Mouse (Mus musculus): ENCODE results near the gene Galnt2. TPM values are rescaled to one million over a fixed set of nuclear protein-coding genes. Genes with fewer than 3 reads are reported as not detected.
A peak's percentile ranks its signal among the peaks of the same experiment; 100 is the strongest.

Galnt2 gene
- polyA plus RNA-seq, 1 experiment from 2014 or later: 66.2 TPM

- H3K4me1 ChIP-seq: peaks cover 15% of the 10 kb centered on the region; the same call in 1 of the 2 replicates
- no peaks in the 10 kb centered on the region for H3K27me3 ChIP-seq
- no peak overlapping the region for H3K27ac ChIP-seq
- no peak overlapping the region for H3K4me3 ChIP-seq
- WGBS: 87% methylated on average over 4 of the region's 4 CpGs
- no peaks in the 10 kb centered on the region for H3K9me3 ChIP-seq
- no peak for ATAC-seq (ENCODE audit: insufficient number of reproducible peaks, insufficient read depth, low FRiP score, low TSS enrichment)
- no peak overlapping the region for H3K4me2 ChIP-seq (replicated peaks)
- 0 out of 2 replicates have a peak, but pooled peaks cover 12% of the 10 kb centered on the region for H3K36me3 ChIP-seq
- no peak overlapping the region for H3K9ac ChIP-seq
Measured at GRCm38 (mm10) chr8:124301512-124301911, 70.3 kb downstream of the Galnt2 start.

DNA sequence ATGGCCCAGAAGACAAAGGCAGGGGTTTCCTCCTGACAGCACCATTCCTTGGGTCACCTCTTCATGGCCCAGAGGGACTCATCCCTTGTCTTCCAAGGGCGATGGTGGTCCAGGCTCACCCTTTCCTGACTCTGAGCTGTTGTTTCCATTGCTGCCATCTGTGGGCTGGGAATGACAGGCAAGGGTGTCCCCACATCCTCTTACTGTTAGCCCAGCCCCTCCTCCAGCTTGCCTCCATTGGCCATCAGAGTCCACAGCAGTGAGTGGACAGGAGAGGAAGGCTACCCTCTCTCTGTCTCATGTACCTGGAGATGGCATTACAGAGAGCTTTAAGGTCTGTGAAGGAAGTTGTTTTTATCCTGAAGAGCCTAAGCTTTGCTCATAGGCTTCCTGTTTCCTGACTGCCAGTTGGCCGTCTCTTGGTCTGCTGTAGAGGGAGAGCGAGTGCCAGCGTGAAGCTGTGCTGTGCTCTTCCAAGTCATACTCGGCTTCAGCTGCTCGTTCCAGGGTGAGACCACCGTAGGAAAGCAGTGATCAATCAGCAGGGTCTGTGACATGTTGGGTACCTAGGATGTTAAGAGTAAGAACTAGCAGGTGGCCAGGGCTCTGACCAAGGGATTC, 70.9 kb downstream of the Galnt2 start:
- no peaks in the 10 kb centered on the region for H3K27me3 ChIP-seq
- no peak overlapping the region for H3K9ac ChIP-seq
- H3K36me3 ChIP-seq: 0 out of 2 replicates have a peak, but pooled peaks cover 12% of the 10 kb centered on the region
- no peak overlapping the region for H3K4me2 ChIP-seq (replicated peaks)
- H3K9me3 ChIP-seq: no peaks in the 10 kb centered on the region
- no peak for ATAC-seq (ENCODE audit: insufficient number of reproducible peaks, insufficient read depth, low FRiP score, low TSS enrichment)
- H3K4me3 ChIP-seq: no peak overlapping the region
- H3K4me1 ChIP-seq: peaks cover 20% of the 10 kb centered on the region; the same call in 1 of the 2 replicates
- H3K27ac ChIP-seq: no peak overlapping the region
- 89% methylated on average over 7 of the region's 7 CpGs for WGBS

DNA sequence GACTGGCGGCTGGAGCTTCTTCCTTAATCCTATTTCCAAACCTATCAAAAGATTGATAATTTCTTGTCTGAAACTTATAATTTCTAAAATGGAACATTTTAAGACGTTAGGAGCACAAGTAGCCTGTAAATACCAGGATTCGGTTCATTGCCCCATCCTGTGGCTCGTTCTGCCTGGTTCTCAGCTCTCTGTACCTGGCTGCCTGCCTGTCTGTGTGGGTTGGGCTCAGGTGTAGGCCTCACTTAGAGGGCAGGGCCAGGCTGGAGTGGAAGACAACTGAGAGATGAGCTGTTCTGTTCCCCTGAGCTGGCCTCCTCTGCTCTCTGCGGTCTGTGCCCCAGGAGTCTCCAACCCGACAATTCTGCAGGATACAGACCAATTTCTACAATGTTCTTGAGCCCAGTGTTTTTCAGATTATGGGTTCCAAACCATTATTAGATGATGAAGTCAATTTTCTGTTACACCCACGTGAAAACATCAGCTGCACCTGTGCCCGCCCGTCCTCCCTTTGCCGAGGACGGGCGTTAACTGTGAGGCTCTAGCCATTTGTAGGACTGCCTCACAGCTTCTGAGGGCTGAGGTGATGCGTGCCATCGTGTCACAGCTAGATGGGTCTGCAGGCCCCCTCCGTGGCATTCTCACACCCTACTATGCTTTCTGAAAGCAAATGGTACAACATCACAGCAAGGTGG, 72.2 kb downstream of the Galnt2 start:
- Histone ChIP-seq H3K36me3 (0 out of 2 replicates have a peak, but pooled peaks cover 9% of the 10 kb centered on the region), H3K9ac (no peak overlapping the region), H3K27me3 (no peaks in the 10 kb centered on the region), H3K4me3 (no peak overlapping the region), H3K9me3 (no peaks in the 10 kb centered on the region), H3K4me2 (replicated peaks) (no peak overlapping the region), H3K4me1 (peaks cover 23% of the 10 kb centered on the region; the same call in 1 of the 2 replicates), H3K27ac (no peak overlapping the region)
- 88% methylated on average over 15 of the region's 15 CpGs for WGBS
- no peak for ATAC-seq (ENCODE audit: insufficient number of reproducible peaks, insufficient read depth, low FRiP score, low TSS enrichment)

GRCm38 (mm10) chr8:124304141-124304540, 73.0 kb downstream of the Galnt2 start:
- H3K36me3 ChIP-seq: peaks cover 12% of the 10 kb centered on the region; the same call in 1 of the 2 replicates
- H3K27me3 ChIP-seq: no peaks in the 10 kb centered on the region
- no peaks in the 10 kb centered on the region for H3K9me3 ChIP-seq
- no peak overlapping the region for H3K27ac ChIP-seq
- H3K4me1 ChIP-seq: peaks cover 23% of the 10 kb centered on the region; the same call in 1 of the 2 replicates
- ATAC-seq (ENCODE audit: insufficient number of reproducible peaks, insufficient read depth, low FRiP score, low TSS enrichment): no peak
- no peak overlapping the region for H3K9ac ChIP-seq
- no peak overlapping the region for H3K4me3 ChIP-seq
- no peak overlapping the region for H3K4me2 ChIP-seq (replicated peaks)
- WGBS: 82% methylated on average over 4 of the region's 4 CpGs

DNA sequence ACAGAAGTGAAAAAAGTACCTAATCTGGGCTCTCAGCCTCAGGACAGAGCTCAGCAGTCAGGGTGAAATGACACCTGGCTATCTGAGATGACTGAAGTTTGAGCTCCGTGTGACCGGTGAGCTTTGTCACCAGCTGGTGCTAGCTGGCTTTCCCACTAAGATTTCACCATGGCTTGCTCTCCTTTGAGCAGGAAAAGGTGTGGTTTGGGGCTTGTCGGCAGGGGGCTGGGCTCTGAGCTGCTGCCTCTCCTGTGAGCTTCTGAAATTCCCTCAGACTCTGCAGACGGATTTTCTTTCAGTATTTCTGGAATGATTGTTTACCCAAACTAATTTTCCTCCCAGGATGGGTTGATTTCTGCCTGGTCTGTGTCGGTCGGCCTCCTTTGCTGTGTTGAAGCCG, 75.4 kb downstream of the Galnt2 start:
- Histone ChIP-seq H3K27me3 (no peaks in the 10 kb centered on the region), H3K36me3 (peaks cover 12% of the 10 kb centered on the region), H3K4me1 (peaks cover 23% of the 10 kb centered on the region; the same call in 1 of the 2 replicates), H3K9me3 (no peaks in the 10 kb centered on the region), H3K4me3 (no peak overlapping the region), H3K4me2 (replicated peaks) (no peak overlapping the region), H3K27ac (peak overlapping the region; percentile 80), H3K9ac (no peak overlapping the region)
- no peak for ATAC-seq (ENCODE audit: insufficient number of reproducible peaks, insufficient read depth, low FRiP score, low TSS enrichment)
- 37% methylated on average over 7 of the region's 7 CpGs for WGBS

DNA sequence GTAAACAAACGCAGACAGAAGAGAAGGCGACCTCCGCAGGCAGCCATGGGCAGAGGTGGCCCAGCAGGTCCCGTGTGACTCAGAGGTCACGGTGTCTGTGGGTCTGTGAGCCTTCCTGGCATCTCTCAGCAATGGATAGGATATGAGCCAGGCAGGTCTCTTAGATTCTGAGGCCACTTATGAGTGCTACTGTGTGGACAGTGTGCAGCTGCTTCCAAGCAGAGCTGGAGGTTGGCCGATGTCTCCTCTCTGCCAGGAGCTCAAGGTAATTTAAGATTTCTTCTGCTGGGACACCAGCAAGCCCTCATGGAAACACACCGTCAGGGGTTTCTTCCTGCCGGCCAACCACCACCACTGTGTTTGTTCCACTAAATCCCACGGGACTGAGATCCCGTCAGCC, 76.5 kb downstream of the Galnt2 start:
- Histone ChIP-seq H3K36me3 (peaks cover 16% of the 10 kb centered on the region), H3K27me3 (no peaks in the 10 kb centered on the region), H3K9ac (no peak overlapping the region), H3K4me2 (replicated peaks) (no peak overlapping the region), H3K27ac (no peak overlapping the region), H3K4me1 (peaks cover 23% of the 10 kb centered on the region; the same call in 1 of the 2 replicates), H3K4me3 (no peak overlapping the region), H3K9me3 (no peaks in the 10 kb centered on the region)
- 85% methylated on average over 10 of the region's 10 CpGs for WGBS
- ATAC-seq (ENCODE audit: insufficient number of reproducible peaks, insufficient read depth, low FRiP score, low TSS enrichment): no peak

DNA sequence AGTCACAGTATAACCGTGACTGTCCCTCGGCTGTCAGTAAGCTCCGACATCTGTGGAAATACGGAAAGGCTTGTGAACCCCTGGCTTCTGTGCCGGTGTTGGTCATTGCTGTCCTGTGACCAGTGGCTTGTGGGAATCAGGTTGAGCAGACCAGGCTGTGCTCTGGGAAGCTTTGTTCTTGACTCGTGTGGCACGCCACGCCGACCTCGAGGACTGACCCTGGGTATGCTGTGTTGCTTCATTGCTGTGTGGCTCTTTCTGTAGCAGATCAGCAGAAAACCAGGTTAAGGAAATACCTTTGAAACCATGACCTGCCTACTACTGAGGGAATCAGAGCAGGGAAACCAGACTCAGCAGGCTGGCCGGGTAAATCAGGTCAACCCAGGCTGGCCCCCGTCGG, 79.3 kb downstream of the Galnt2 start:
- peaks cover 9% of the 10 kb centered on the region for H3K36me3 ChIP-seq
- WGBS: 78% methylated on average over 13 of the region's 13 CpGs

DNA sequence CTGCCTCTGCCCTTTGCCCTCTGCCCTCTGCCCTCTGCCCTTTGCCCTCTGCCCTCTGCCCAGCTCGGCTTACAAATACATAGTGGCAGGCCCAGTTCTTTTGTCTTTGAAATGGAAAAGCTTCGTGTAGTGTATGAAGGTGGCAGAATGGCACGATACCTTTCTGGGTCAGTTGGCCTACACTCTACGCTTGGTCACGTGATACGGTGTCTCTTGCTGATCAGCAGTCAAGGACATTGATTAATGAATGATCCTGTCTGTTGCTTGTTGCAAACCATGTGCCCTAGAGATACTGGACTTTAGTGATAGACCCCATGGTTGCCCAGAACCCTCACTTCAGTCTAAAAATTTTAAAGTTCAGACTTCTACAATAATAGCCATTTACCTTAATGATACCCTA, 79.9 kb downstream of the Galnt2 start:
- H3K27ac ChIP-seq: no peak overlapping the region
- H3K4me2 ChIP-seq (replicated peaks): no peak overlapping the region
- H3K9ac ChIP-seq: no peak overlapping the region
- no peak for ATAC-seq (ENCODE audit: insufficient number of reproducible peaks, insufficient read depth, low FRiP score, low TSS enrichment)
- H3K9me3 ChIP-seq: no peaks in the 10 kb centered on the region
- H3K36me3 ChIP-seq: peaks cover 7% of the 10 kb centered on the region
- no peaks in the 10 kb centered on the region for H3K27me3 ChIP-seq
- no peak overlapping the region for H3K4me3 ChIP-seq
- 82% methylated on average over 6 of the region's 6 CpGs for WGBS
- H3K4me1 ChIP-seq: peaks cover 27% of the 10 kb centered on the region; the same call in 1 of the 2 replicates

More for the DNA sequence above, 79.3 kb downstream of the Galnt2 start:
- peaks cover 32% of the 10 kb centered on the region; the same call in 1 of the 2 replicates for H3K4me1 ChIP-seq
- no peaks in the 10 kb centered on the region for H3K9me3 ChIP-seq
- no peak overlapping the region for H3K4me3 ChIP-seq
- H3K9ac ChIP-seq: no peak overlapping the region
- ATAC-seq (ENCODE audit: insufficient number of reproducible peaks, insufficient read depth, low FRiP score, low TSS enrichment): no peak
- H3K27me3 ChIP-seq: no peaks in the 10 kb centered on the region
- no peak overlapping the region for H3K27ac ChIP-seq
- no peak overlapping the region for H3K4me2 ChIP-seq (replicated peaks)

GRCm38 (mm10) chr8:124311723-124312122, 80.5 kb downstream of the Galnt2 start:
- Histone ChIP-seq H3K27ac (no peak overlapping the region), H3K36me3 (peaks cover 7% of the 10 kb centered on the region), H3K9ac (no peak overlapping the region), H3K4me2 (replicated peaks) (no peak overlapping the region), H3K9me3 (no peaks in the 10 kb centered on the region), H3K27me3 (no peaks in the 10 kb centered on the region), H3K4me3 (no peak overlapping the region), H3K4me1 (peaks cover 26% of the 10 kb centered on the region)
- ATAC-seq (ENCODE audit: insufficient number of reproducible peaks, insufficient read depth, low FRiP score, low TSS enrichment): no peak
- 92% methylated on average over 17 of the region's 17 CpGs for WGBS

DNA sequence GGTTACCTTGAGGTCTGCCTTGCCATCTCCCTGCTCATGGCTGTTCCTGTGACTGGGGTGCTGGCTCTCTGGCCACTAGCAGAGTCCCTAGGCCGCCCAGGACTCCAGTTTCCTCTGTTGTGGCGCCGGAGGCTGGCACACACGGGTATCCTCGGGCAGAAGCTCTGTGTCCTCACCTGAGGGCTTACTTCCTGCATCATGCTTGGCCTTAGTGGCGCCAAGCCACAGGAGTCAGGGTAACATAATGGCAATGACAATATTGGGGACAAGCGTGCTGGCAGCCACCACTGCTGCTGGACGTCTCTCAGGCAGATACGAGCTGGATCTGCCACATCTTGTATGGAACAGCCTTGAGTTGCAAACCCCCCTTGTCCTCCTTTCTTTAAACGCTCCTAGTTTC, 81.0 kb downstream of the Galnt2 start:
- no peaks in the 10 kb centered on the region for H3K9me3 ChIP-seq
- peaks cover 26% of the 10 kb centered on the region for H3K4me1 ChIP-seq
- ATAC-seq (ENCODE audit: insufficient number of reproducible peaks, insufficient read depth, low FRiP score, low TSS enrichment): no peak
- peaks cover 7% of the 10 kb centered on the region for H3K36me3 ChIP-seq
- H3K27ac ChIP-seq: no peak overlapping the region
- no peaks in the 10 kb centered on the region for H3K27me3 ChIP-seq
- H3K4me2 ChIP-seq (replicated peaks): no peak overlapping the region
- WGBS: 94% methylated on average over 10 of the region's 10 CpGs
- no peak overlapping the region for H3K9ac ChIP-seq
- no peak overlapping the region for H3K4me3 ChIP-seq

DNA sequence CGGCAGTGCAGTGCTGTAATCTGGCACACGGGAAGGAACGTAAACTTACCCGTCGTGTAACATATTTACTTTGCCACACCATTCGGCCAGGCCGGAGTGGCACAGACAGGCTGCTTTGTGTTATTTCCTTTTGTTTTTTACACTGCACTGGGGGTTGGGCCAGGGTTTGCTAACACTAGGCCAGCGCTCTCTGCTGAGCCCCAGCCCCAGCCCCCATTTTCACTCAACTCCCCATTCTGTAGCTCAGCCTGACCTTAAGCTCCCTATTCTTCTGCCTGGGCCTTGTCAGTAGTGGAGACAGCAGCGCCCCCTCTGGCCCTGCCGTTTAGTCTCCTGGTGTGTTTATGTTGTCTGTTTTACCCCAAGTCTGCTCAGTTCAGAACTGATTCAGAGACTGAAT, 83.6 kb downstream of the Galnt2 start:
- H3K9me3 ChIP-seq: no peaks in the 10 kb centered on the region
- H3K9ac ChIP-seq: no peak overlapping the region
- H3K4me3 ChIP-seq: no peak overlapping the region
- H3K36me3 ChIP-seq: peaks cover 4% of the 10 kb centered on the region; the same call in 1 of the 2 replicates
- no peaks in the 10 kb centered on the region for H3K27me3 ChIP-seq
- no peak overlapping the region for H3K4me2 ChIP-seq (replicated peaks)
- H3K4me1 ChIP-seq: peaks cover 26% of the 10 kb centered on the region
- 0 out of 2 replicates have a peak overlapping the region, but pooled peaks have one; percentile 30 for H3K27ac ChIP-seq
- no peak for ATAC-seq (ENCODE audit: insufficient number of reproducible peaks, insufficient read depth, low FRiP score, low TSS enrichment)
- WGBS: 49% methylated on average over 10 of the region's 10 CpGs
